Mouse (Mus musculus): ENCODE measurements around the gene Oprd1.

DNA sequence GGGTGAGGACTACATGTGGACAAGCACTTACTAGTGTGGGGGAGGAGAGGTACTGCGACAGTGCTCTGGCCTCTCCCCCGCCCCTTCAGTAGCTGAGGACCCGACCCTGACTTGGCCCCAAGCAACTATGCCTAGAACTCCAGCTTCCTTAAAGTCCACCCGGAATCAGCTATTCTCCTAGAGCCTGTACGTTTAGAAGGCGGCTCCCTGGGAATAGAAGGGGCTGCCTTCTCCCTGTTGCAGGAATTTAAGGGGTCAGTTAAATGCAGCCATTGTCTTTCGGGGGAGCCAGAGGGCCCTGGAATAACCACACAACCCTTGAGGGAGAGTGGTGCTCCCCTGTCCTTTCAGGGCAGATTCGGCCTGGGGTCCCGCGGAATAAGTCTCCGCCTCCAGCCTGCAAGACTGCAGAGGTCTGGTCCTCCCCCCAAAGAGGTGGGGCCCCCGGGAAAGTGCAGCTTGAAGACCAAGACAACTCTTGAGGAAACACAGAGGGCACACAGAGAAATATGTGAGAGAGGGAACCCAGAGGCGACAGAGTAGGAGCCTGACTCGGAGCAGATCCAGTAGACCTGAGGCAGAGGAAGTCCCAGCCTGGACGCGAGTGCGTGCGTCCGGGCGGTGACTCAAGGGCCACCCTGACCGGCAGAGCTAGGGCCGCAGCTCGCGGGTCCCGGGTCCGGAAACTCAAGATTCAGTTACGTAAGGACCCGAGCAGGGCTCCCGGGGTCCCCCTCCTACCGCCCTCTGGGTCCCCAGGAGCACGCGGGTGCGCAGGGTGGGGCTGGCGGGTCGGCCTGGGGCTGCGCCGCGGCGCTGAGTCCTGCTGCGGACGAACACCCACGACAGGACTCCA, 70.0 kb downstream of the Oprd1 start, which contains the start of gene Gm10300:
- TF ChIP-seq CTCF (IDR thresholded peaks at IDR 0.05; ENCODE audit: low read depth) (no peak), EP300 (IDR thresholded peaks at IDR 0.05; ENCODE audit: low read depth) (no peak)

All from liver, embryonic 14.5 days (tissue).